Mouse (Mus musculus) bone marrow, adult 2 months (tissue): ENCODE results near the gene Tm2d3.

ENCODE experiments used
- CTCF ChIP-seq: fragments of 200-500 bp; IDR thresholded peaks from 2 replicates; pipeline ENCODE4 v1.5.1; 2011; ENCODE audit warnings: low read length, control low read depth; ENCODE audit not compliant: control insufficient read depth, insufficient read depth
- POLR2A ChIP-seq: fragments of 200-500 bp; IDR thresholded peaks from 2 replicates; pipeline ENCODE4 v1.6.1; 2011; ENCODE audit warnings: low read depth, mild to moderate bottlenecking, control low read depth, low read length, borderline replicate concordance; ENCODE audit not compliant: control insufficient read depth

DNA sequence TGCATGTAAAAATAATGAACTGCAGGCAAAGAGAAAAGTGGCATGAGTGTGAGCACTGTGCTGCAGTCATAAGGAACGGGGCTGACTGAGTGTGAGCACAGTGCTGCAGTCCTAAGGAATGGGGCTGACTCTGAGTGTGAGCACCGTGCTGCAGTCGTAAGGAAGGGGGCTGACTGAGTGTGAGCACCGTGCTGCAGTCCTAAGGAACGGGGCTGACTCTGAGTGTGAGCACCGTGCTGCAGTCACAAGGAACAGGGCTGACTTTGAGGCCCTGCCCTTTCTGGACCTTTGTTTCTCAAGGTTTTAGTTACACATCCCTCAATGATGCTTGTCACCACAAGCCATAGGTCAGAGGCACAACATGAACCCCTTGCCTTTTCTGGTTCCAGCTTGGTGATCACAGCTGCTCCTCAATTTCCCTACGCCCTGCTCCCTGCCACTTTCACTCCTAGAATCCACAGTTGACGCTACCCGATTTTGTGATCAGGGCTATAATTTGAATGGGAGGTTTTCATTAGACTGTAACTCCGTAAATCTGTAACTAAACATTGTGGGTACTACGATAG, 27.7 kb upstream of the Tm2d3 start:
- TF ChIP-seq CTCF (no peak), POLR2A (no peak)
